Mouse (Mus musculus): Measurements from ENCODE around the gene Ceacam18. TPM values are rescaled to one million over a fixed set of nuclear protein-coding genes. Genes with fewer than 3 reads are reported as not detected.

Ceacam18 gene
- polyA plus RNA-seq (2014; fragmentation: Nextera tagmentation; extraction: Ambion mirVana) = 2.3 and 3.5 TPM in 2 replicates

GRCm38 (mm10) chr7:43634500-43634899, at the start of gene Ceacam18:
Ceacam18 (plus strand) TSS chr7:43634707.
- Histone ChIP-seq H3K9ac (ENCODE audit: low read length) (no peak within 1 kb of the TSS), H3K36me3 (ENCODE audit: control insufficient read depth, insufficient read depth, low read length) (no peaks in the 10 kb centered on the region), H3K27me3 (replicated peaks; ENCODE audit: control insufficient read depth, insufficient read depth, low read length) (no peaks in the 10 kb centered on the region), H3K27ac (ENCODE audit: low read depth) (no peak within 1 kb of the TSS), H3K4me3 (ENCODE audit: low read depth, low read length) (no peak within 1 kb of the TSS), H3K4me1 (replicated peaks; ENCODE audit: control insufficient read depth, insufficient read depth, low read length) (no peaks in the 10 kb centered on the region), H3K4me2 (ENCODE audit: low read length) (no peak within 1 kb of the TSS), H3K9me3 (ENCODE audit: control insufficient read depth, low read length) (no peaks in the 10 kb centered on the region)
- DNase-seq (ENCODE audit: low spot score) = no peak
- 52% methylated on average over 6 of the region's 6 CpGs for WGBS
- peak; percentile 92 for ATAC-seq (replicated peaks; ENCODE audit: low FRiP score, low TSS enrichment, low read depth)

GRCm38 (mm10) chr7:43584790-43585189, 49.7 kb upstream of the Ceacam18 start:
- Histone ChIP-seq H3K4me1 (replicated peaks; ENCODE audit: control insufficient read depth, insufficient read depth, low read length) (peaks cover 5% of the 10 kb centered on the region; the same call in 1 of the 2 replicates), H3K9me3 (ENCODE audit: control insufficient read depth, low read length) (no peaks in the 10 kb centered on the region), H3K4me3 (ENCODE audit: low read depth, low read length) (no peak overlapping the region), H3K9ac (ENCODE audit: low read length) (no peak overlapping the region), H3K27me3 (replicated peaks; ENCODE audit: control insufficient read depth, insufficient read depth, low read length) (no peaks in the 10 kb centered on the region), H3K4me2 (ENCODE audit: low read length) (no peak overlapping the region), H3K27ac (ENCODE audit: low read depth) (no peak overlapping the region), H3K36me3 (ENCODE audit: control insufficient read depth, insufficient read depth, low read length) (peaks cover 58% of the 10 kb centered on the region)
- ATAC-seq (replicated peaks; ENCODE audit: low FRiP score, low TSS enrichment, low read depth) (no peak), DNase-seq (ENCODE audit: low spot score) (no peak)
- WGBS = 90% methylated on average over 5 of the region's 5 CpGs

- no peak overlapping the region for H3K4me2 ChIP-seq (ENCODE audit: low read length)
- no peak overlapping the region for H3K4me3 ChIP-seq (ENCODE audit: low read depth, low read length)
- H3K4me1 ChIP-seq (replicated peaks; ENCODE audit: control insufficient read depth, insufficient read depth, low read length) = 0 out of 2 replicates have a peak, but pooled peaks cover 3% of the 10 kb centered on the region
- no peaks in the 10 kb centered on the region for H3K9me3 ChIP-seq (ENCODE audit: control insufficient read depth, low read length)
- ATAC-seq (replicated peaks; ENCODE audit: low FRiP score, low TSS enrichment, low read depth) (no peak), DNase-seq (ENCODE audit: low spot score) (no peak)
- no peak overlapping the region for H3K27ac ChIP-seq (ENCODE audit: low read depth)
- no peaks in the 10 kb centered on the region for H3K27me3 ChIP-seq (replicated peaks; ENCODE audit: control insufficient read depth, insufficient read depth, low read length)
- H3K9ac ChIP-seq (ENCODE audit: low read length) = no peak overlapping the region
- H3K36me3 ChIP-seq (ENCODE audit: control insufficient read depth, insufficient read depth, low read length) = no peaks in the 10 kb centered on the region
- WGBS = 26% methylated on average over 5 of the region's 5 CpGs
These were observed 32.6 kb upstream of the Ceacam18 start for GRCm38 (mm10) chr7:43601884-43602283.

GRCm38 (mm10) chr7:43606896-43607742, 27.4 kb upstream of the Ceacam18 start, which contains the start of gene Zfp819:
Zfp819 (plus strand) TSS chr7:43607169.
- Histone ChIP-seq H3K27ac (ENCODE audit: low read depth) (no peak within 1 kb of the TSS), H3K4me1 (replicated peaks; ENCODE audit: control insufficient read depth, insufficient read depth, low read length) (no peaks in the 10 kb centered on the region), H3K9me3 (ENCODE audit: control insufficient read depth, low read length) (no peaks in the 10 kb centered on the region), H3K27me3 (replicated peaks; ENCODE audit: control insufficient read depth, insufficient read depth, low read length) (no peaks in the 10 kb centered on the region), H3K36me3 (ENCODE audit: control insufficient read depth, insufficient read depth, low read length) (no peaks in the 10 kb centered on the region), H3K4me2 (ENCODE audit: low read length) (peak within 1 kb of the TSS; percentile 60), H3K9ac (ENCODE audit: low read length) (no peak within 1 kb of the TSS), H3K4me3 (ENCODE audit: low read depth, low read length) (peak within 1 kb of the TSS; percentile 36)
- WGBS = 16% methylated on average over 41 of the region's 41 CpGs
- DNase-seq (ENCODE audit: low spot score) (peak; percentile 77), ATAC-seq (replicated peaks; ENCODE audit: low FRiP score, low TSS enrichment, low read depth) (peak; percentile 75)

GRCm38 (mm10) chr7:43607743-43608287, 26.7 kb upstream of the Ceacam18 start:
- H3K9me3 ChIP-seq (ENCODE audit: control insufficient read depth, low read length) = no peaks in the 10 kb centered on the region
- H3K27ac ChIP-seq (ENCODE audit: low read depth) = no peak overlapping the region
- H3K4me2 ChIP-seq (ENCODE audit: low read length) = no peak overlapping the region; the same call in 1 of the 2 replicates
- no peak overlapping the region for H3K9ac ChIP-seq (ENCODE audit: low read length)
- whole genome bisulfite sequencing = 46% methylated on average over 5 of the region's 5 CpGs
- no peak overlapping the region for H3K4me3 ChIP-seq (ENCODE audit: low read depth, low read length)
- ATAC-seq (replicated peaks; ENCODE audit: low FRiP score, low TSS enrichment, low read depth) = no peak
- DNase-seq (ENCODE audit: low spot score) = no peak
- H3K27me3 ChIP-seq (replicated peaks; ENCODE audit: control insufficient read depth, insufficient read depth, low read length) = no peaks in the 10 kb centered on the region
- H3K36me3 ChIP-seq (ENCODE audit: control insufficient read depth, insufficient read depth, low read length) = no peaks in the 10 kb centered on the region
- no peaks in the 10 kb centered on the region for H3K4me1 ChIP-seq (replicated peaks; ENCODE audit: control insufficient read depth, insufficient read depth, low read length)

- H3K9me3 ChIP-seq (ENCODE audit: control insufficient read depth, low read length) = no peaks in the 10 kb centered on the region
- DNase-seq (ENCODE audit: low spot score) = no peak
- 68% methylated on average over 7 of the region's 7 CpGs for WGBS
- no peak overlapping the region for H3K9ac ChIP-seq (ENCODE audit: low read length)
- no peak overlapping the region for H3K4me2 ChIP-seq (ENCODE audit: low read length)
- H3K27me3 ChIP-seq (replicated peaks; ENCODE audit: control insufficient read depth, insufficient read depth, low read length) = no peaks in the 10 kb centered on the region
- no peak overlapping the region for H3K27ac ChIP-seq (ENCODE audit: low read depth)
- ATAC-seq (replicated peaks; ENCODE audit: low FRiP score, low TSS enrichment, low read depth) = no peak
- H3K4me3 ChIP-seq (ENCODE audit: low read depth, low read length) = no peak overlapping the region
- H3K4me1 ChIP-seq (replicated peaks; ENCODE audit: control insufficient read depth, insufficient read depth, low read length) = no peaks in the 10 kb centered on the region
- H3K36me3 ChIP-seq (ENCODE audit: control insufficient read depth, insufficient read depth, low read length) = no peaks in the 10 kb centered on the region
These were observed 26.1 kb upstream of the Ceacam18 start for GRCm38 (mm10) chr7:43608316-43608824.

- DNase-seq (ENCODE audit: low spot score) = no peak
- Histone ChIP-seq H3K36me3 (ENCODE audit: control insufficient read depth, insufficient read depth, low read length) (no peaks in the 10 kb centered on the region), H3K4me3 (ENCODE audit: low read depth, low read length) (no peak overlapping the region), H3K9me3 (ENCODE audit: control insufficient read depth, low read length) (no peaks in the 10 kb centered on the region), H3K27me3 (replicated peaks; ENCODE audit: control insufficient read depth, insufficient read depth, low read length) (no peaks in the 10 kb centered on the region), H3K4me2 (ENCODE audit: low read length) (no peak overlapping the region), H3K27ac (ENCODE audit: low read depth) (no peak overlapping the region), H3K9ac (ENCODE audit: low read length) (no peak overlapping the region), H3K4me1 (replicated peaks; ENCODE audit: control insufficient read depth, insufficient read depth, low read length) (no peaks in the 10 kb centered on the region)
- WGBS = 91% methylated on average over 14 of the region's 14 CpGs
- ATAC-seq (replicated peaks; ENCODE audit: low FRiP score, low TSS enrichment, low read depth) = no peak
These were observed 20.5 kb upstream of the Ceacam18 start for GRCm38 (mm10) chr7:43613816-43614551.

- Histone ChIP-seq H3K36me3 (ENCODE audit: control insufficient read depth, insufficient read depth, low read length) (no peaks in the 10 kb centered on the region), H3K9ac (ENCODE audit: low read length) (no peak overlapping the region), H3K9me3 (ENCODE audit: control insufficient read depth, low read length) (no peaks in the 10 kb centered on the region), H3K4me1 (replicated peaks; ENCODE audit: control insufficient read depth, insufficient read depth, low read length) (no peaks in the 10 kb centered on the region), H3K4me3 (ENCODE audit: low read depth, low read length) (no peak overlapping the region), H3K4me2 (ENCODE audit: low read length) (no peak overlapping the region), H3K27me3 (replicated peaks; ENCODE audit: control insufficient read depth, insufficient read depth, low read length) (no peaks in the 10 kb centered on the region), H3K27ac (ENCODE audit: low read depth) (no peak overlapping the region)
- DNase-seq (ENCODE audit: low spot score) (no peak), ATAC-seq (replicated peaks; ENCODE audit: low FRiP score, low TSS enrichment, low read depth) (no peak)
- 72% methylated on average over 7 of the region's 7 CpGs for WGBS
These were observed 11.6 kb upstream of the Ceacam18 start for GRCm38 (mm10) chr7:43622927-43623326.
